Mouse (Mus musculus) MEL (cell line): ENCODE results near the gene Mgat4b. TPM values are rescaled to one million over a fixed set of nuclear protein-coding genes. Genes with fewer than 3 reads are reported as not detected.

Source experiments
- DNase-seq: peaks from one replicate; pipeline ENCODE4 v3.0.0; 2011; ENCODE audit warnings: low read depth, low spot score
- H3K27ac ChIP-seq: 2 replicates; pipeline ENCODE4 v1.5.1; 2012; ENCODE audit warnings: low read depth, mild to moderate bottlenecking, control low read depth, low read length, moderate library complexity; ENCODE audit not compliant: control insufficient read depth
- H3K27me3 ChIP-seq, 2 experiments: fragments of 150-350 bp in 1 of 2; sonication (generic) in 1 of 2; 2 replicates each; pipeline ENCODE4 v1.6.1; 2012; ENCODE audit warnings: low read length in 2 of 2, mild to moderate bottlenecking in 2 of 2, improper control_type of control experiment in 1 of 2, moderate library complexity in 1 of 2; ENCODE audit not compliant: insufficient read depth in 2 of 2, control insufficient read depth in 1 of 2
- H3K36me3 ChIP-seq, 2 experiments: 2 replicates each; pipeline ENCODE4 v1.6.1; 2012 to 2014; ENCODE audit warnings: low read length in 2 of 2, improper control_type of control experiment in 1 of 2, inconsistent platforms in 1 of 2, mild to moderate bottlenecking in 1 of 2; ENCODE audit not compliant: insufficient read depth in 2 of 2, control insufficient read depth in 1 of 2
- H3K4me1 ChIP-seq, 2 experiments: fragments of 150-350 bp in 1 of 2; sonication (generic) in 1 of 2; 2 replicates each; pipeline ENCODE4 v1.6.1; 2012; ENCODE audit warnings: low read length in 2 of 2, improper control_type of control experiment in 1 of 2, mild to moderate bottlenecking in 1 of 2; ENCODE audit not compliant: insufficient read depth in 2 of 2, control insufficient read depth in 1 of 2
- H3K4me3 ChIP-seq, 2 experiments: fragments of 150-350 bp in 1 of 2; sonication (generic) in 1 of 2; 2 replicates each; pipeline ENCODE4 v1.5.1; 2012; ENCODE audit warnings: low read depth in 2 of 2, low read length in 2 of 2, mild to moderate bottlenecking in 2 of 2, moderate library complexity in 2 of 2, control low read depth in 1 of 2, improper control_type of control experiment in 1 of 2; ENCODE audit not compliant: control insufficient read depth in 1 of 2, insufficient read depth in 1 of 2
- H3K79me2 ChIP-seq: 2 replicates; pipeline ENCODE4 v1.6.1; 2012; ENCODE audit warnings: mild to moderate bottlenecking, low read length, moderate library complexity; ENCODE audit not compliant: control insufficient read depth, poor library complexity, insufficient read depth
- H3K9ac ChIP-seq: 2 replicates; pipeline ENCODE4 v1.6.1; 2012; ENCODE audit warnings: low read depth, mild to moderate bottlenecking, control low read depth, low read length, moderate library complexity; ENCODE audit not compliant: control insufficient read depth, poor library complexity, severe bottlenecking
- H3K9me3 ChIP-seq: fragments of 150-350 bp; sonication (generic); replicated peaks from 2 replicates; pipeline ENCODE4 v1.6.1; 2012; ENCODE audit warnings: mild to moderate bottlenecking, low read length, improper control_type of control experiment, moderate library complexity; ENCODE audit not compliant: insufficient read depth
- BHLHE40 ChIP-seq: IDR thresholded peaks from 2 replicates; pipeline ENCODE4 v1.6.1; 2012; ENCODE audit warnings: low read depth, mild to moderate bottlenecking, inconsistent platforms, low read length, improper control_type of control experiment, borderline replicate concordance
- CHD1 ChIP-seq: IDR thresholded peaks from 2 replicates; pipeline ENCODE4 v1.6.1; 2012; ENCODE audit warnings: low read depth, mild to moderate bottlenecking, inconsistent platforms, low read length, improper control_type of control experiment
- CHD2 ChIP-seq: IDR thresholded peaks from 2 replicates; pipeline ENCODE4 v1.6.1; 2011; ENCODE audit warnings: low read length, improper control_type of control experiment
- CTCF ChIP-seq, 3 experiments: IDR thresholded peaks in 2 of 3; conservative IDR thresholded peaks in 1 of 3; 2 replicates each; pipeline ENCODE4 v1.5.1; 2011 to 2012; ENCODE audit warnings: low read length in 3 of 3, low read depth in 2 of 3, mild to moderate bottlenecking in 2 of 3, improper control_type of control experiment in 1 of 3, inconsistent platforms in 1 of 3, mixed read lengths in 1 of 3, moderate library complexity in 1 of 3; ENCODE audit not compliant: control insufficient read depth in 1 of 3, insufficient read depth in 1 of 3, poor library complexity in 1 of 3, severe bottlenecking in 1 of 3
- E2F4 ChIP-seq: IDR thresholded peaks from 2 replicates; pipeline ENCODE4 v1.6.1; 2011; ENCODE audit warnings: low read depth, low read length, improper control_type of control experiment, borderline replicate concordance
- ELF1 ChIP-seq: IDR thresholded peaks from 2 replicates; pipeline ENCODE4 v1.6.1; 2014; ENCODE audit warnings: low read depth, mild to moderate bottlenecking, inconsistent platforms, low read length, improper control_type of control experiment, moderate library complexity
- EP300 ChIP-seq, 2 experiments: IDR thresholded peaks; 2 replicates each; pipeline ENCODE4 v1.6.1; 2011; ENCODE audit warnings: improper control_type of control experiment in 2 of 2, low read length in 2 of 2, low read depth in 1 of 2, mild to moderate bottlenecking in 1 of 2
- GABPA ChIP-seq: IDR thresholded peaks from 2 replicates; pipeline ENCODE4 v1.6.1; 2012; ENCODE audit warnings: low read depth, mild to moderate bottlenecking, inconsistent platforms, low read length, improper control_type of control experiment, moderate library complexity
- GATA1 ChIP-seq: IDR thresholded peaks from 2 replicates; pipeline ENCODE4 v1.6.1; 2011; ENCODE audit warnings: low read depth, low read length, improper control_type of control experiment
- HCFC1 ChIP-seq: IDR thresholded peaks from 2 replicates; pipeline ENCODE4 v1.6.1; 2012; ENCODE audit warnings: low read depth, mild to moderate bottlenecking, inconsistent platforms, low read length, improper control_type of control experiment, moderate library complexity
- JUND ChIP-seq: IDR thresholded peaks from 2 replicates; pipeline ENCODE4 v1.6.1; 2011; ENCODE audit warnings: low read depth, mild to moderate bottlenecking, improper control_type of control experiment, low read length
- MAFK ChIP-seq: IDR thresholded peaks from 2 replicates; pipeline ENCODE4 v1.6.1; 2011; ENCODE audit warnings: low read depth, mild to moderate bottlenecking, low read length, improper control_type of control experiment, borderline replicate concordance
- MAZ ChIP-seq: IDR thresholded peaks from 2 replicates; pipeline ENCODE4 v1.6.1; 2012; ENCODE audit warnings: low read depth, mild to moderate bottlenecking, inconsistent platforms, low read length, improper control_type of control experiment
- MYB ChIP-seq: IDR thresholded peaks from 2 replicates; pipeline ENCODE4 v1.6.1; 2011; ENCODE audit warnings: mild to moderate bottlenecking, low read depth, low read length, improper control_type of control experiment
- MYC ChIP-seq: IDR thresholded peaks from 2 replicates; pipeline ENCODE4 v1.6.1; 2011; ENCODE audit warnings: low read depth, mild to moderate bottlenecking, low read length, improper control_type of control experiment, moderate library complexity
- NELFE ChIP-seq: IDR thresholded peaks from 2 replicates; pipeline ENCODE4 v1.6.1; 2011; ENCODE audit warnings: low read depth, low read length, improper control_type of control experiment
- NRF1 ChIP-seq: IDR thresholded peaks from 2 replicates; pipeline ENCODE4 v1.6.1; 2014; ENCODE audit warnings: low read depth, mild to moderate bottlenecking, inconsistent platforms, low read length, improper control_type of control experiment, moderate library complexity; ENCODE audit not compliant: poor library complexity, insufficient read depth, severe bottlenecking
- POLR2A ChIP-seq, 2 experiments: IDR thresholded peaks; 2 replicates each; pipeline ENCODE4 v1.6.1; 2011 to 2012; ENCODE audit warnings: low read length in 2 of 2, mild to moderate bottlenecking in 2 of 2, control low read depth in 1 of 2, improper control_type of control experiment in 1 of 2, low read depth in 1 of 2, moderate library complexity in 1 of 2; ENCODE audit not compliant: control insufficient read depth in 1 of 2, insufficient read depth in 1 of 2, poor library complexity in 1 of 2
- POLR2AphosphoS2 ChIP-seq: IDR thresholded peaks from 2 replicates; pipeline ENCODE4 v1.6.1; 2011; ENCODE audit warnings: low read length, improper control_type of control experiment
- POLR2AphosphoS5 ChIP-seq: IDR thresholded peaks from 2 replicates; pipeline ENCODE4 v1.6.1; 2012; ENCODE audit warnings: low read depth, borderline replicate concordance, mild to moderate bottlenecking, inconsistent platforms, low read length, moderate library complexity, mixed read lengths
- RAD21 ChIP-seq: IDR thresholded peaks from 2 replicates; pipeline ENCODE4 v1.6.1; 2011; ENCODE audit warnings: mild to moderate bottlenecking, low read depth, low read length, improper control_type of control experiment
- RCOR1 ChIP-seq: IDR thresholded peaks from 2 replicates; pipeline ENCODE4 v1.6.1; 2012; ENCODE audit warnings: low read depth, mild to moderate bottlenecking, inconsistent platforms, low read length, improper control_type of control experiment
- TCF12 ChIP-seq: IDR thresholded peaks from 2 replicates; pipeline ENCODE4 v1.6.1; 2014; ENCODE audit warnings: low read depth, mild to moderate bottlenecking, inconsistent platforms, low read length, improper control_type of control experiment, moderate library complexity
- UBTF ChIP-seq: IDR thresholded peaks from 2 replicates; pipeline ENCODE4 v1.6.1; 2012; ENCODE audit warnings: low read depth, mild to moderate bottlenecking, inconsistent platforms, low read length, improper control_type of control experiment, moderate library complexity, borderline replicate concordance; ENCODE audit not compliant: insufficient read depth
- USF1 ChIP-seq: IDR thresholded peaks from 2 replicates; pipeline ENCODE4 v1.6.1; 2014; ENCODE audit warnings: low read depth, mild to moderate bottlenecking, inconsistent platforms, low read length, improper control_type of control experiment, moderate library complexity
- ZC3H11A ChIP-seq: IDR thresholded peaks from 2 replicates; pipeline ENCODE4 v1.6.1; 2012; ENCODE audit warnings: low read depth, mild to moderate bottlenecking, inconsistent platforms, low read length, improper control_type of control experiment
- ZNF384 ChIP-seq: IDR thresholded peaks from 2 replicates; pipeline ENCODE4 v1.6.1; 2012; ENCODE audit warnings: low read depth, mild to moderate bottlenecking, inconsistent platforms, low read length, improper control_type of control experiment
- polyA plus RNA-seq, 2 experiments: library from polyadenylated mRNA; stranded (reverse) in 1 of 2; unstranded in 1 of 2; fragments of >175 nt in 1 of 2; fragments of >200 nt in 1 of 2; gene quantifications; 2 replicates each; pipeline versions ENCODE4 v1.2.1 to v1.2.4; 2012; ENCODE audit warnings: low replicate concordance in 2 of 2, low read depth in 1 of 2; ENCODE audit not compliant: insufficient read length in 2 of 2, insufficient read depth in 1 of 2, missing spikeins in 1 of 2
- total RNA-seq: library from RNA; depleted of rRNA; stranded (reverse); fragments of 300-350 nt; gene quantifications from 2 replicates; pipeline ENCODE4 v1.2.3, GENCODE M21; 2012

The Mgat4b gene
- total and polyA plus RNA-seq, 3 experiments, result 33.7 to 69.4 TPM; not detected in 1

GRCm38 (mm10) chr11:50174730-50175187 lies 35.9 kb upstream of the Mgat4b start (continued):
- TF ChIP-seq USF1 (peak; percentile 33; the same call in 1 of the 2 replicates), GATA1 (peak; percentile 13; the same call in 1 of the 2 replicates), HCFC1 (peak; percentile 93)

- Histone ChIP-seq H3K27me3 (no peaks in the 10 kb centered on the region), H3K9me3 (no peaks in the 10 kb centered on the region), H3K36me3 (peaks cover 0 to 8% of the 10 kb centered on the region in 2 experiments; a peak in 2 of 4 replicates), H3K27ac (no peak overlapping the region), H3K4me3 (no peak overlapping the region), H3K9ac (no peak overlapping the region), H3K79me2 (no peaks in the 10 kb centered on the region; the same call in 1 of the 2 replicates), H3K4me1 (peaks cover 2 to 10% of the 10 kb centered on the region in 2 experiments; a peak in 3 of 4 replicates)
- TF ChIP-seq MAZ, result no peak
- TF ChIP-seq MAFK, result no peak
- no peak for TF ChIP-seq POLR2AphosphoS5
- no peak for TF ChIP-seq ZC3H11A
- TF ChIP-seq MYC, result no peak
- TF ChIP-seq NRF1, result no peak
- no peak for TF ChIP-seq EP300 (IDR thresholded peaks at IDR 0.05; ENCODE audit: low read depth in 1 of 2, low read length in 2 of 2)
- no peak for TF ChIP-seq ZNF384
- no peak for TF ChIP-seq NELFE
- TF ChIP-seq CHD1, result no peak
- no peak for TF ChIP-seq TCF12
- no peak for TF ChIP-seq GABPA
- DNase-seq, result no peak
Measured at GRCm38 (mm10) chr11:50176351-50176750, 34.3 kb upstream of the Mgat4b start.

- Histone ChIP-seq H3K4me1 (peaks cover 2 to 10% of the 10 kb centered on the region in 2 experiments; a peak in 3 of 4 replicates), H3K27me3 (no peaks in the 10 kb centered on the region), H3K36me3 (peaks cover 0 to 8% of the 10 kb centered on the region in 2 experiments; a peak in 2 of 4 replicates), H3K9ac (no peak overlapping the region), H3K4me3 (no peak overlapping the region), H3K27ac (no peak overlapping the region), H3K79me2 (no peaks in the 10 kb centered on the region; the same call in 1 of the 2 replicates), H3K9me3 (no peaks in the 10 kb centered on the region)
- no peak for TF ChIP-seq BHLHE40
- TF ChIP-seq POLR2AphosphoS5, result no peak
- no peak for TF ChIP-seq EP300 (IDR thresholded peaks at IDR 0.05; ENCODE audit: low read depth in 1 of 2, low read length in 2 of 2)
- TF ChIP-seq POLR2AphosphoS2, result no peak
- no peak for TF ChIP-seq USF1
- TF ChIP-seq MYB, result no peak
- TF ChIP-seq JUND, result no peak
- TF ChIP-seq CTCF (IDR thresholded peaks at IDR 0.05 in 2 of 3, conservative IDR thresholded peaks at IDR 0.05 in 1 of 3; ENCODE audit: control insufficient read depth in 1 of 3, insufficient read depth in 1 of 3, low read depth in 2 of 3, low read length in 3 of 3, poor library complexity in 1 of 3, severe bottlenecking in 1 of 3), result no peak
- no peak for TF ChIP-seq MAFK
- no peak for TF ChIP-seq HCFC1
- no peak for TF ChIP-seq RCOR1
- no peak for TF ChIP-seq GABPA
- no peak for TF ChIP-seq E2F4
- no peak for TF ChIP-seq POLR2A (IDR thresholded peaks at IDR 0.05; ENCODE audit: control insufficient read depth in 1 of 2, insufficient read depth in 1 of 2, low read depth in 1 of 2, low read length in 2 of 2, poor library complexity in 1 of 2)
- no peak for TF ChIP-seq ELF1
- no peak for TF ChIP-seq NELFE
- TF ChIP-seq CHD2, result no peak
- no peak for TF ChIP-seq RAD21
- TF ChIP-seq ZNF384, result no peak
- no peak for TF ChIP-seq UBTF
- DNase-seq, result no peak
Measured at GRCm38 (mm10) chr11:50177111-50177510, 33.6 kb upstream of the Mgat4b start.
